Mouse (Mus musculus): ENCODE measurements around the gene Epha6.

The Epha6 gene

DNA sequence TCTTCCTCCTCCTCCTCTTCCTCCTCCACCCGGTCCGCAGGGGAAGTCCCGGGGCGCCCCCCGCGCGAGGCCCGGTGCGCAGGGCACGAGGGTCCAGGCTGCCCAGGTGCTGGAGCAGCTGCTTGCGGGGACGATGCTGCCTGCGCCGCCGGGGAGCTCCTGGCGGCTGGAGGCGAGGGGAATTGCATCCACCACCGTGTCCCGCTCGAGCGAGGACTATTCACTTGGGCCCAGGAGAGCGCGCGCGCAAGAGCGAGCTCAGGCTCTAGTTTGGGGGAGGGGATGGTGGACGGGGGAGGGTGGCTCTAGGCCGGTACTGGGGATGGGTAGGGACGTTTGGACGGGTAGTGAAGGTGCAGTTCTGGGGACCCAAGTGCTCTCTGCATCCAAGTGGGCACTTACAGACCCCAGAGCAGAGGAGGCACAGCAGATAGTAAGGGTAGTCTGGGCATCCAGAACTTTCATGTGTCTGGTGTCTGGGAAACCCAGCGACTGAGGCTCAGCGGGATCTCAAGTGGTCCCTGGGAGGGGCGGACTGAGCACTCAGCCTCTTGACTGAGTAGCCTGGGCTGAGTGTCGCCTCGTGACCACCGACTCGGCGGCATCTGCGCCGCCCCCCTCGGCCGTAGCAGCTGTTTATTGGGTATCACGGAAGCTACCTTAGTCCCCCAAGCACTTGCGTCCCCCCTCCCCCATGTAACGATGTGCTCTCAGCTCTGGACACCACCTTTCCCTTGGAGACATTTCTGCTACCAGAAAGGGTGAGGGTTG, at the start of gene Epha6:
Epha6 (minus strand) TSS at position 471 of the 771 bp plus-strand sequence.
- in situ Hi-C loops (cut with MboI) = no loop called here

DNA sequence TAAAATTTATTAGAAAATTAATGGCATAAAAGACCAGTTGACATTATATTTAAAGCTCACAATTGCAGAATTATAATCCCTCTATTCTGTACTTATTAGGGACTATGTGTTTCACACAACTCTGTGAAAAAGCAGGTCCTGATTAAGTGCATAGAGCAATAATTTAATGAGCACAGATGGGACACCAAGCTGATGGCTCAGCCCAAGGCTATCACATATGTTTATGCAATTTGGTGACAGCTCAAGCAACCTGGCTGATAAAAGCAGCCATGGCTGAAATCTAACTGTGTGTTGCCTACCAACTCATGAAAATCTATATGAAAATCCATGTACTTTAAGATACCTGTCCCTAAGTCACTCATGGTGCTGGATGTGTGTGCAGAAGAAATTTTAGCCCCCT, 46.4 kb upstream of the Epha6 start:
- in situ Hi-C loops (cut with MboI) = no loop called here

DNA sequence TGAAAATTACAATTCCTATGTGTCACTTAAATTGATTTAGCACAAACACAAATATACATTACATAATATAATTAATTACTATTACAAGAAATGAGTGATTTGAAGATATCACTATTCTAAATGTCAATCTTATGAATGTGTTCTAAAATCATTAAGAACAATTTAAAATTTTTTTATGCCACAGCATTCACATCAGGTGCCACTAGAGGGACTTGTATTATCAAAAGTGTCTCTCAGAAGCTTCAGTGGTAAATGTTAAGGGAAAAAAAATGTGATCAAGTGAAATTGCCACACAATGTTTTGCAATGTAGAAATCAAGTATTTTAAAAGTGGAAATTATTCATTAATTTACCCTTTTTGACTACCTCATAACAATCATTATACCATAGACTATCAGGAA, 22.8 kb upstream of the Epha6 start:
- in situ Hi-C loops (cut with MboI) = no loop called here

DNA sequence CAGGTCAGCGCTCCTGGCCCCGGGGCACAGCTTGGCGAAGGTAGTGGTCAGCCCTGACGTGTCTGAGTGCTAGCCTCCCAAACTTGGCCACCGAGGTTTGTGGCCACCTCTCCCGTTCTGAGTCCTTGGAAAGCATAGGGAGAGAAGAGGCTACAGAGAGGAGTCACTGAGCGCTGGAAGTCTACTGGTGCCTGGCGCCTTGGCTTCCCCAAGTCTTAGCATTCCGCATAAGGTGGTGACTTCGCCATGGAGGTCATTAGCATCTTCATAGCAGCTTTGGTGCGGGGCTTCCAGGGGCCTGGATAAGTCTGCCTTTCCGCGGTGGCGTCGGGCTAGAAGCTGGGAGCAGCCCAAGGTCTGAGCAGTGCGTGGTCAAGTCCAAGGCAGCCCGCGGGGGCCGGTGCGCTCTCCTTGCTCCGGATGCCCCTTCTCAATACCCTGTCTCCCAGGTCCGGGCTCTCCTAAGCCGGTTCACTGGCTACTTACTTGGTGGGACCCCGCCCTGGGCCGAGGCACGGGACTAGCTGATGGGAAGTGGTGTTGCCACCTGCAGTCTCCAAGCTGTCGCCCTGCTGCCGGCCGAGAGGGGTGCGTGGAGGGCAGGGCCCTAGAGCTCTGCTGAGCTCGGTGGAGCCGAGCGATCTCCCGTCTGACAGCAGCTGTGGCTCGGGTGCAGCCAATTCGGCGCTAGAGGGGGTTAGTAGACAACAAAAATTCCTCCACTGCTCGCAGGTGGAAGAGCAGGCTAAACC, 677 bp upstream of the Epha6 start:
- in situ Hi-C loops (cut with MboI) = no loop called here

DNA sequence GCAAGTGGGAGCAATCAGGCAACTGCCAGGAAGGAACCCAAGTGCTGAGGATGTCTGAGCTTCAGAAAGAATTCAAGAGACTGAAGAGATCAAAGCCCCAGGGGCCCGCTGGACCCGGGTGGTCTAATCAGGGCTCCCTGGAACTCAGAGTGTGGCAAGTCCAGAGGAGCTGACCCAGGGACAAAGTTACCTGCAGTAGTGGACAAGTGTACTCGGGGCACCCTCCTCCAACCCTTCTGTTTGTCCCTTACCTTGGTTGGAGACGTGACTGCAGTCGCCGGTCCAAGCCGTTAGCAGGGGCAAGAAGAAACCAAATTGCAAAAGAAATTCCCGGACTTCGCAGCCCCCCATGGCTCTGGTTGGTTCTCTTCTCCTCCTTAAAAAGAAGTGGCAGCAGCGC, 718 bp downstream of the Epha6 start:
- in situ Hi-C loops (cut with MboI) = no loop called here

DNA sequence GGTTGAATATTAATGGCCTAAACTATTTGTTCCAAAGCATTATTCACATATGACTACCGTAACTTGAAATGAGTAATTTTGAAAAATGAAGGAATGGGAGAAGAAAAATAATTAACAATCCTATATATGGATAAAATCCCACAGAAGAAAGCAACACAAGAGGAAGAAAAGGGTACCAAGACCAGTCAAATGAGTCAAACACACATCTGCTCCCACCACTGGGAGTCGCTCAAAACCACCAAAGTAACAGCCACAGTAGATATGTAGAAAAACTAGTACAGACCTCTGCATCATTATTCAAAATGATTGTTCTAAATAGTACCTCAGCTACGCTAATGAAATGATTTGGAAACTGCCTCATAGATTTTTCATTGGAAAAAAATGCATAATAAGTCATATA, 20.0 kb downstream of the Epha6 start:
- in situ Hi-C loops (cut with MboI) = no loop called here

DNA sequence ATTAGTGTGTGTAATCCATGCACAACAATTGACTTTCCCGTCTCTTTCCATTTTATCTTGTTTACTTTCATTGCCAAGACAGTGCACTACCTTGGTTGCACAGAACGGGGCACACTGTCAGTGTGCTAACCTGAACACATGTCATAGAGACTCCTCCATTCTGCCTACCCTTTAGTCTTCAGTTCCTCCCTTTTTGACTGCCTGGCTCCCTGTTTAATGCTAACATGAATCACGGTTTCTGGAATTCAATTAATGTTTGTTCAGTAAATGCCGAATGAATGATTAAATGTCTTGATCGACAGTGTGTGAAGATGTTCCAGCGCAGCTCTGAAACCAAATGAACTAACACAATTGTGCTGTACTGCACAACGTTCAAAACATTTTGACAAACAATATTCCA, 20.6 kb downstream of the Epha6 start:
- in situ Hi-C loops (cut with MboI) = no loop called here

DNA sequence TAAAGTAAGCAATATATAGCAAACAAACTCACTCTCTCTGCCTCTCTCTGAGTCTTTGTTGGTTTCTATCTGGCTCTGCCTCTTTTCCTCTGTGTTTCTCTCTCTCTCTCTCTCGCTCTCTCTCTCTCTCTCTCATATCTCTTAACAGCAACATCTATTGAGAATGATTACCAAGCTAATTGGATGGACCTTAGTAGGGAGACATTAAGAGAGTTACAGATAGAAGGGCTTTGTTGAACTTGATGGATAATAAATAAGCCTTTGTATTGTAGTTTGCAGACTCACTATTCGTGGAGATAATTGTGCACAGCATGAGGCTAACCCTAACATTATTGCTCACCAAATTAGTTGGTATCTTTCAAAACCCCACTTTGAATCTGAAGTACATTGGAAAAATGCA, 34.8 kb downstream of the Epha6 start:
- in situ Hi-C loops (cut with MboI) = no loop called here

DNA sequence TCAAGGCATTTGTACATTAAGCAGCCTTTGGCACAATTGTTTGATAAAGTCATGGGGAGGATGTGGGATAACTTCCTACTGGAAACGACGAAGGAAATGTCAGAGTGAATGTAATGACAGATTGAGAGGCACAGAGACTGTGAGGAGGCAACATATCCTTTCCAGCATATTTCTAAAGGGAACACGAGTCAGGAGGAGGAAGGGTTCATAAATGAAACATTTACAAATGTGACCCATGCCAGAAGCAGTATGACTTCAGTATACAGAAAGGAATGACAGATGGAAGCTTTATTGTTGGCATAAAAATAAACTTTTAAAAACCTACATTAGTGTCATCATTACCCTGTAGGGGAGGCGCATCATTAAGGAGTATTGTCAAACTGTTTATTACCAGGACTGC, 60.9 kb downstream of the Epha6 start:
- in situ Hi-C loops (cut with MboI) = no loop called here

DNA sequence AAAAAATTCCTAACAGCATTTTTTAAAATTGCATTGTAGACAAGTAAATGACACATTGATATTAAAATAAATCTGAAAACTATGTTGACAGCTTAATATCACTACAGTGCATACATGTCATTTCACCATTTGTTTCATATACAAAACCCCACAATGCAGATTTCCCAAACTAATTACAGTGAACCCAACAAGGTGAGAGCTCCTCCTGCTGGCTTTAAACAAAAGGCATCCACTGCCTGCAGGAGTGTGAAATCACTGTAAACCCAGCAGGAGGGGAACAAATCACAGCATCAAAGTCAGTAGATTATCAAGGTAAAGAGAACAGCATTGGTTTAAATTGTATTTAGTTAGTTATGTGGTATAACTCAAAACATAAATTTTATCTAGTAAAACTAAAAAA, 67.1 kb downstream of the Epha6 start:
- in situ Hi-C loops (cut with MboI) = no loop called here

DNA sequence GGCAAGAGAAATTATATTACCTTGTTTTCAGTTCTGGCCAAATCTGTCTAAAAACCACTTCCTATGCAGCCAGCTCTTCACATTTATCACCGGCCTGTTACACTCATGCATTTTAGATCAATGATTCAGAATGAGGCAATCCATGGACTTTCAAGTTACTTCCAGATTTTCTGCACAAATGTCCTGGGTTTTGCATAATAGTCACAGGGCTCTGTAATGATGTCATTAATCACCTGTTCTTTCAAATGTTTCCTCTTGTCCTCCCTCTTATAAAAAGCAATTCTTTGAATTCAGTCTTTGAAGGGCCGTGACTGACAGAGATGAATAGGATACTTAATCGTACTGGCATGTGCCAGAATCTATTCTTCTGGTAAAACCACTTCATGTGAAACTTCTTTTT, 95.6 kb downstream of the Epha6 start:
- in situ Hi-C loops (cut with MboI) = no loop called here

DNA sequence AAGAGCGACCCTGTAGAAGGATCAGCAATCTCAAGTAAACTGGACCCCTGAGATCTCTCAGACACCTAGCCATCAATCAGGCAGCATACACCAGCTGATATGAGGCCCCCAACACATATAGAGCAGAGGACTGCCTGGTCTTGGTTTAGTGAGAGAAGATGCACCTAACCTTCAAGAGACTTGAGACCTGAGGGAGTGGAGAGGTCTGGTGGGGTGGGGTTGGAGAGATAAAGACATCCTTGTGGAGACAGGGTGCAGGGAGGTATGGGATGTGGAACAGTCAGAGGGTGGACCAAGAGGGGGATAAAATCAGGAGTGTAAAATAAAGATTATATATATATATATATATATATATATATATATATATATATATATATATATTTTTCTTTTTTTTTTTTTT, 105.8 kb downstream of the Epha6 start:
- in situ Hi-C loops (cut with MboI) = no loop called here

DNA sequence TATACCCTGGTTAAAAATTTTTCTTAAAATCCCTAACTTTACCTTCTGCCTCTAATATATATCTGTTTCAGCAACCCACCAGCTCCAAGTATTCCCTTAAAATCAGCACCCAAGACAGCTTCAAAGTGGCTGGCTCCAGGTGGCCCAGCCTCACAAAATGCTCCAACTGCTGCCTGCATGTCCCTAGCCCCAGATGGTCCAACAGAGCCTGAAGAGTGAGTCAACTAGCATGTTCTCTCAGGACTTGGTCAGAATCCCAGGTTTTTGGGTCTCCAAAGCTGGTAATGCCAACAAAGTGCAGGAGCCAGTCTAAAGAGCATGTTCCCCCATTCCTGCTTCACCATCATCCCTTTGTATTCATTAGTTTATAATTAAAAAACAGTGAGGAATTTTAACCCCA, 129.6 kb downstream of the Epha6 start:
- in situ Hi-C loops (cut with MboI) = no loop called here

DNA sequence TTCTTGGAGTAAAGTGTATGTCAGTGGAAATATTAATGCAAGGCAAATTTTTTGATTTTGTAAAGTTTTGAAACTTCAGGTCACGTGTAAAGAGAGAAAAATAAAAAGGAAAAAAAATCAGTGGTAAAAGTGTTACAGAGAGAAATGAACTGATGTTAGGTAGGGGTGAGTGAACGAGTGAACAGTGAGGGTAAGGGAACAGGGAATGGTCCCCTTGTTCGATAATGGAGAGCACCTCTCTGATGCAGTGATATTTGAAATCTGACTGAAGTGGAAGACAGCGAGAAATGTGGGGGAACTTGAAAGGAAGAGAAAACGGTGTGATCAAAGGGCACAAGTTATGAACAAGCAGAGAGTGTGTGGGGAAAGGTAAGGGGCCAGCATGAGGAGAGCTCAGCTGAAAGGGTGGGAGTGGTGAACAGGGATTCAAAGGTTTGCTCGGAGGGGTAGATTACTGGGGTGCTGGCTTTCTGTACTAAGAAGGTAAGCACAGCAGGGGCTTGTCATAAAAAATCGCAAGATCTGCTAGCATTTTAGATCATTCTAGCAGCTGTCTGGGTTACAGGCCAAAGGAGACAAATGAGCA, 137.0 kb downstream of the Epha6 start:
- in situ Hi-C loops (cut with MboI) = no loop called here

DNA sequence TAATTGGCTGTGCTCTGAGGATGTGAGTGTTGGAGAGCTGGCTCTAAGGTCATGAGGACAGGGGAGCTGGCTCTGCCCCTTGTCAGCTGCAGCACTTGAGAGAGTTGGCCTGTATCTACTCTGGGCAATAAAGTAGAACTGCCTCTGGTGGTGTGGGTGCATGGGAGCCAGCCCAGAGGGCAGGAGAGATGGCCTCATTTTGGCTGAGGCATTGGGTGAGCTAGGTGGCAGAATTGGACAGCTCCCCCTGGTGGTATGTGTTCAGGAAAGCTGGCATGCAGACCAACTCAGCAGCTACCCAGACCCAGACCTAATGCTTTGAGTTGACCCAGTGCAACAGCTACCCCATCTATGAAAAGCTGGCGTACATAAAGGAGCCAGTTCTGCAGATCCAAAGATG, 170.0 kb downstream of the Epha6 start:
- in situ Hi-C loops (cut with MboI) = no loop called here

DNA sequence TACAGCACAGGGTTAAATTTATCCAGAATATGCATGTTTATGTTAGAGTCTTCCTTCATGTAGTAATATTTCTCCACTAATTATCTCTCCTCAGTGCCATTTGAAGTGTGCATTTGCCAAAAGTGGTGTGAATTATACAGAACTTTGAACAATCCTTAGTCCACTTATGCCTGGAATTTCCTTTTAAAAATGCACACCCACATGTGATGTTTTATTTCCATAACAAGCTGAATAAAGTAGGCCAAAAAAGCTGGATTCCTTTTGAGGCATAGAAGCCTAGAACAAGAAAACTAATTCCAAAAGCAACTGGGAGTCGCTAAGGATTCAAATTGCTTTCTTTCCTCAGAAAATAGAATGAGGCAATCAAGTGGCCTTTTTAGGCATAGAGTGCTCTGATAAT, 171.1 kb downstream of the Epha6 start:
- in situ Hi-C loops (cut with MboI) = no loop called here

DNA sequence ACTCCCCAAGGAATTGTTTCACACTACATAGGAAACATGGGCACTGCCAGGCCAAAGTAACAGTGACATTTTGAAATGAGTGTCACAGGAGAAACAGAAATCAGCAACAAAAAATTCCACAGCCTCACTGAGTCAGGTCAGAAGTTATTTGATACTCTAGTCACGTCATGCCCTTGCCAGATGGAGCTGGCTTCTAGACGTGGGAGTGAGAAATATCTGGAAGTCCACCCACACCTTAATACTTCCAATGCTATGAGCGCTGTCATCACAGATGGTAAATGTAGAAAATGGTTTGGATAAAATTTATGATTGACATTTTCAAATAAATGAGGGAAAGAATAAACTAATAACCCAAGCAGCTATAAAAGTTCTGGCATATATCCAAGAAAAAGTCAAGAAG, 210.0 kb downstream of the Epha6 start:
- in situ Hi-C loops (cut with MboI) = no loop called here

DNA sequence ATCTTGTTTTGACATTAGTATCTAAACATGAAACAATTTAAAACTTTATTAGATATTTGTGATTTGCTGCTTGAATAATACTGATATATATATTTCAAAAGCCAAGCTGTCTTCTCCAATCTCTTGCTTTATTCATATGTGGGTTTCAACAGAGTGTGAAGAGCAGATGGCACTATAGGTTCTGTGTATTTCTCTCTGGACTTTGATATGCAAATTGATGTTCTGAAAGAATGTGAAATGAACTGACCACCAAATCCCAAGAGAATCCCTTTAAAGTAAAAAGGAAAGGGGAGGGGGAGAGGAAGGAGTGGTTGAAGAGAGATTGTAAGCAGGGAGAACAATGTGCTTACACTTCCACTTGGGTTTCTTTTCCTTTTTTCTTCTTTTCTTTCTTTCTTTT, 212.4 kb downstream of the Epha6 start:
- in situ Hi-C loops (cut with MboI) = no loop called here

DNA sequence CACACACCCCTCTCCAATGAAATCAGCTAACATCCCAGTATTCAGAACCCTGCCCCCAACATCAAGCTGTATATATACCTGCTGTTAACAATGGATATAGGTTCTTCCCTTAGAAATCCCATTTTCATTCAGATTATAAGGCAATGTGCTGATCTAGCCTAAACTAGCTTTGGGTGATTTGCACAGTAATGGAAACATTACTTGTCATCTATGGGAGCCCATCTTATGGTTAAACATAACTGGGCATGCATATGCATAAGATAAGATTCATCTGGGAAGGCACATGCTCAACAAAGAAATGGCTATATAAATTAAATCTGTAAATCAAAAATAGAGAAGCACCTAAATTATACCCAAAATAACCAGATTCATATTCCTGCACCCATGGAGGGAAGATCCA, 230.2 kb downstream of the Epha6 start:
- in situ Hi-C loops (cut with MboI) = no loop called here

DNA sequence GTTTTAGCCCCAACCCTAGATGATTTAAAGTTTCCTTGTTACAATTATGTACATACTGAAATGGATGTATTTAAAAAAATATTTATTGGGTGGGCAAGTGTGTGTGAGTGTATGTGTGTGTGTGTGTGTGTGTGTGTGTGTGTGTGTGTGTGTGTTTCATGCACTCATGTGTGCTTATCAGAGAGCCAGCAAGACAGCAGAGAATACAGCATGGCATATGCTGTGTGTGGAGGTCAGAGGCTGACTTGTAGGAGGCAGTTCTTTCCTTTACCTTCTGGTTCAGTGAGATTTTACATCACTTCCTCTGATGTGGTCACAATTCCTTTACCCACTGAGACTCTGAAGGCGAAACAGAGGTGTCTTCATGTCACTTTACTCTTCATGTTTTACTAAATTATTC, 321.4 kb downstream of the Epha6 start:
- in situ Hi-C loops (cut with MboI) = no loop called here

DNA sequence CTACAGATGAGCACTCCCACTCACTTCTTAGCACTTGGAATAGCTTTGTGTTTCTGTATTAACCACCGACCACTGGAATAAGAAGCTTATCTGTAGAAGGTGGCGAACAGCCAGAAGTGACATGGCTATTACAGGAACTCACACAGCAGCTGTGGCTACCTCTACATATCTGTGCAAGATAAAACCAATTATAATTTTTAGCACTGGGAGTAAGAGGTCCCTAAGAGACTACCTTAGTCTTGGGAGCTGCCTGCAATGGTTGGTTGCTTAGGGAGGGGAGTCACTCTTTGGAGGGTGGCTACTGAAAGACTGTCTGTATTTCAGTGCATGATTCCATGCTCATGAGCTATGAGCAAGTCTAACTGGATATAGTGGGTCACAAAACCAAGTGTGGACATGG, 331.2 kb downstream of the Epha6 start:
- in situ Hi-C loops (cut with MboI) = no loop called here

DNA sequence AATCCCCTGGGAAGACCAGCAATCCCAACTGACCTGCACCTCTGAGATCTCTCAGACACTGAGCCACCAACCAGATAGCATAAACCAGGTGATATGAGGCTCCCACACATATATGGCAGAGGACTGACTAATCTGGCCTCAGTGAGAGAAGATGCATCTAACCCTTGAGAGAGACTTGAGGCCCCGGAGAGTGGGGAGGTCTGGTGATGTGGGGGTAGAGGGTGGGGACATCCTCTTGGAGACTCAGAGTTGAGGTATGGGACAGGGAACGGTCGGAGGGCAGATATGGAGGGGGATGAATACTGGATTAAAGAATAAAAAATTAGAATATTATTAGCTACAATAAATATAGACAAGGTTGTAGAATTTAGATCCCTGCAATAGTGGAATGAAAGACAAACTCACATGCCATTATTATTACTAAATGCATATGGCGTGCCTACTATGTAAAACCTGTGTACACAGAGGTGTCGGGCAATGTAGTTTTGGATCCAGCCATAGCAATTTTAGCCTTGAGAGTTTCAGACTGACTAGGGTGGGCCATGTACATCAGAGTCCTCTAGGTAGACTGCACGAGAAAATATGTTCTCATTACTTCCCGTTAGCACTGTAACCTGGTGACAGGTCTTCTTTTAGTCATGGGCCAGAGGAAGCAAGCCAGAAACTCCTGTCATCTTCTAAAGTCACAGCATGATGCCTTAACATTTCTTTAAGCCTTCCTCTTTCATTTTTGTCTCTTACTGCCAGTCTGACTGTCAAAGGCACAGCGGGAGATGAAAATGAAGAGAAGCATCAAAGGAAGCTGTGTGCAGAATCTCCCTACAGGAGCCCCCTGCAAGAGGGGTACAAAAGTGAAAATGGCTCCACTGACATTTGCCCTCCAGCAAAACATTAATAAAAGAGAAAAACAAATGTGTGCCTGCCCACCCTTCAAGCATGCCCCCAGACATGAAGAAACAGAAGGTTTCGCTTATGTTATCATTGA, 338.7 kb downstream of the Epha6 start:
- in situ Hi-C loops (cut with MboI) = no loop called here
